Mouse (Mus musculus) spleen, adult 2 months (tissue): ENCODE results near the gene Ube4b.

Experiments
- CTCF ChIP-seq: fragments of 200-500 bp; IDR thresholded peaks from 2 replicates; pipeline ENCODE4 v1.5.1; 2011; ENCODE audit warnings: mild to moderate bottlenecking, inconsistent platforms; ENCODE audit not compliant: insufficient read depth, insufficient read length, insufficient replicate concordance; ENCODE audit errors: extremely low read depth
- POLR2A ChIP-seq: fragments of 200-500 bp; IDR thresholded peaks from 2 replicates; pipeline ENCODE4 v1.6.1; 2011; ENCODE audit warnings: low read depth, low read length, inconsistent platforms

- TF ChIP-seq POLR2A (no peak), CTCF (no peak)
Measured at GRCm38 (mm10) chr4:149417854-149418365, 8.6 kb downstream of the Ube4b start.
